Mouse (Mus musculus): Measurements from ENCODE around the gene Polr3h.

DNA sequence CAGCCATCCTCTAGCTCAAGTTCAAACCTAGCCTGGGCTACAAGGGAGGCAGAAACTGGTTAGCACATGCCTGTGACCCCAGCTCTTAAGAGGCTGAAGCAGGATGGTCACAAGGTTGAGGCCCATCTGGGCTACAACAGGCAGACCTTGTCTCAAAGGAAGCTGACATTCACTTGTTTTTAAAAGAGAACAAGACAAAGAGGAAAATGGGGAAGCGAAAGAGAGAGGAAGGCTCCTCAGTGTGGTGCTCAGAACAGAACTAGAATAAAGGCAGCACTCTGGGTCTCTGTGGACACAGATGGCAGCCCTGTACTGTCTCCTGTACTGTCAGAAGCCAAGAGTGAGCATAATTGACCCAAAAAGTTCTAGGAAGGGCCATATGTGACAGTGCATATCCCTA is 7.9 kb upstream of the Polr3h start:
- TF ChIP-seq CTCF (conservative IDR thresholded peaks at IDR 0.05 in 1 of 2, IDR thresholded peaks at IDR 0.05 in 1 of 2; ENCODE audit: low read depth in 2 of 2, low read length in 2 of 2) (no peak), USF2 (conservative IDR thresholded peaks at IDR 0.05; ENCODE audit: low read depth, low read length) (no peak), ZKSCAN1 (IDR thresholded peaks at IDR 0.05; ENCODE audit: borderline replicate concordance, low read depth, low read length) (no peak)

Measured in CH12.LX (cell line).